Mouse (Mus musculus) limb, embryonic 13.5 days (tissue): ENCODE measurements around the gene Nup37. TPM values are rescaled to one million over a fixed set of nuclear protein-coding genes. Genes with fewer than 3 reads are reported as not detected.

Experiments used
- polyA plus RNA-seq: library from polyadenylated mRNA; unstranded; fragments of >200 nt; fragmentation: Nextera tagmentation; extraction: Ambion mirVana; gene quantifications from 2 replicates; pipeline ENCODE4 v1.2.1, GENCODE M21; 2015

Gene Nup37
- polyA plus RNA-seq, 1 experiment from 2014 or later = 77.3 TPM

Other genes starting within 250 kb of the Nup37 start
- gene Pmch, start 55.9 kb upstream of the Nup37 start, polyA plus RNA-seq = 0.47 and 0.79 TPM in 2 replicates
- gene Parpbp, start 51 bp upstream of the Nup37 start, polyA plus RNA-seq = 10.0 and 12.3 TPM in 2 replicates
- gene Washc3, start 54.1 kb downstream of the Nup37 start, polyA plus RNA-seq = 52.2 and 54.0 TPM in 2 replicates
- gene Dram1, start 232.1 kb downstream of the Nup37 start, polyA plus RNA-seq = 0.83 and 1.0 TPM in 2 replicates
- gene Gnptab, start 232.1 kb downstream of the Nup37 start, polyA plus RNA-seq = 8.2 and 8.7 TPM in 2 replicates